Mouse (Mus musculus) spleen, adult 2 months (tissue): ENCODE results near the gene Upk2.

Source experiments
- CTCF ChIP-seq: fragments of 200-500 bp; IDR thresholded peaks from 2 replicates; pipeline ENCODE4 v1.5.1; 2011; ENCODE audit warnings: mild to moderate bottlenecking, inconsistent platforms; ENCODE audit not compliant: insufficient read depth, insufficient read length, insufficient replicate concordance; ENCODE audit errors: extremely low read depth
- POLR2A ChIP-seq: fragments of 200-500 bp; IDR thresholded peaks from 2 replicates; pipeline ENCODE4 v1.6.1; 2011; ENCODE audit warnings: low read depth, low read length, inconsistent platforms

GRCm38 (mm10) chr9:44498421-44499355 is 43.9 kb upstream of the Upk2 start:
- TF ChIP-seq CTCF, result peak; percentile 40; the same call in 1 of the 2 replicates
- no peak for TF ChIP-seq POLR2A
